Mouse (Mus musculus): ENCODE data around the gene Mllt1. TPM values are rescaled to one million over a fixed set of nuclear protein-coding genes. Genes with fewer than 3 reads are reported as not detected.
A peak's percentile ranks its signal among the peaks of the same experiment; 100 is the strongest.

The Mllt1 gene
- polyA plus RNA-seq, 1 experiment from 2014 or later: 55.0 TPM

GRCm38 (mm10) chr17:56861197-56861596, 74.0 kb downstream of the Mllt1 start:
- DNase-seq (ENCODE audit: low read depth, low spot score) (no peak), ATAC-seq (no peak)
- CTCF ChIA-PET: no interaction called here
- POLR2A ChIA-PET: interaction anchor here (0.8 kb wide), 1 partner anchor 63 kb away, joined by 3 read pairs; no protein-coding TSS in a partner anchor
- in situ Hi-C loops (cut with MboI; ENCODE audit: low pct_unique_long_range_greater_than_20kb): no loop called here
- TF ChIP-seq CTCF (IDR thresholded peaks at IDR 0.05): no peak
- H3K27me3 ChIP-seq: peaks cover 1% of the 10 kb centered on the region

DNA sequence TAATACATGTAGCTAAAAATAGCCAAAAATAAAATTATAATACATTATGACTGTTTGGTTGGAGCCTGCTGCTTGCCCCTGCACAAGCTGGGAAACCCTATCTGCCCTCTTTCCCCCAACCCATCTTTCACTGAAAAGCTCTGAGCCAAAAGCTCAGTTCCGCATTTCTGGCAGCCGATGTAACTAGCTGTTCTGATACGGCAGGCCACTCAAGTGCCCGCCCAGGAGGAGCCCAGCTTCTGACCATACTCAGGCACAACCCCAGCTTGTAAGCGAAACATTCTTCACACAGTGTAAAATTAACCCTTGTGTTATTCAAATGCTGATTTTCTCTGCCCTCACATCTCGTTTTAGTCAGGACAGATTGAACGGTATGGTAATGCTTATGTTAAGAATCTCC, 76.3 kb downstream of the Mllt1 start:
- in situ Hi-C loops (cut with MboI; ENCODE audit: low pct_unique_long_range_greater_than_20kb): loop anchor here (5.0 kb wide), 1 partner anchor 52 kb away; no protein-coding TSS in a partner anchor
- ChIA-PET POLR2A (no interaction called here), CTCF (interaction anchor here (0.9 to 2.4 kb wide), 7 partner anchors 15 to 84 kb away, joined by 3 to 17 read pairs (median 3); no protein-coding TSS in a partner anchor)
- H3K27me3 ChIP-seq: no peaks in the 10 kb centered on the region
- DNase-seq (ENCODE audit: low read depth, low spot score) (no peak), ATAC-seq (no peak)
- no peak for TF ChIP-seq CTCF (IDR thresholded peaks at IDR 0.05)

DNA sequence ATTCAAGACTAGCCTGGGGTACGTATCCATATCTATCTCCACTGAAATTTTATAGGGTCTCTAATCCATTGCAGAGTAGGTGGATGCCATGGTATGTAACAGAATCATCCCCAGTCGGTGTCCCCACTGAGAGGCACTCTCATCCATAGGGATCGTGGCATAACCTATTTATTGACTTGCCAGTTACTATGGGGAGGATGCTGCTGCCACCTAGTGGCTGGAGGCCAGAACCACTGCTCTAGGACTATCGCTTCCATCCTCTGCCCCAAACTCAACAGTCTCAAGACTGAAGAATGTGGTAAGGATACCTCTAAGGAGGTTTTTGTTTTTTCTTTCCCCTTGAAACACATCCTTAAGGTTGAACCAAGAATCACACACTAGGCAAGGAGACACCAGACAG, 77.0 kb downstream of the Mllt1 start:
- ChIA-PET POLR2A (no interaction called here), CTCF (interaction anchor here (0.9 to 2.9 kb wide), 4 partner anchors 45 to 85 kb away, joined by 3 to 25 read pairs (median 10); no protein-coding TSS in a partner anchor)
- H3K27me3 ChIP-seq: no peaks in the 10 kb centered on the region
- DNase-seq (ENCODE audit: low read depth, low spot score) (peak; percentile 13), ATAC-seq (no peak)
- in situ Hi-C loops (cut with MboI; ENCODE audit: low pct_unique_long_range_greater_than_20kb): loop anchor here (5.0 kb wide), 1 partner anchor 51 kb away; no protein-coding TSS in a partner anchor
- TF ChIP-seq CTCF (IDR thresholded peaks at IDR 0.05): peak; percentile 86

GRCm38 (mm10) chr17:56855421-56855820, 79.8 kb downstream of the Mllt1 start:
- H3K27me3 ChIP-seq: no peaks in the 10 kb centered on the region
- ChIA-PET CTCF (interaction anchor here (2.9 kb wide), 1 partner anchor 47 kb away, joined by 25 read pairs; no protein-coding TSS in a partner anchor), POLR2A (interaction anchor here (1.1 kb wide), 1 partner anchor 46 kb away, joined by 3 read pairs; no protein-coding TSS in a partner anchor)
- TF ChIP-seq CTCF (IDR thresholded peaks at IDR 0.05): no peak
- in situ Hi-C loops (cut with MboI; ENCODE audit: low pct_unique_long_range_greater_than_20kb): loop anchor here (5.0 kb wide), 1 partner anchor 48 kb away; no protein-coding TSS in a partner anchor
- no peak for DNase-seq (ENCODE audit: low read depth, low spot score)
- no peak for ATAC-seq

DNA sequence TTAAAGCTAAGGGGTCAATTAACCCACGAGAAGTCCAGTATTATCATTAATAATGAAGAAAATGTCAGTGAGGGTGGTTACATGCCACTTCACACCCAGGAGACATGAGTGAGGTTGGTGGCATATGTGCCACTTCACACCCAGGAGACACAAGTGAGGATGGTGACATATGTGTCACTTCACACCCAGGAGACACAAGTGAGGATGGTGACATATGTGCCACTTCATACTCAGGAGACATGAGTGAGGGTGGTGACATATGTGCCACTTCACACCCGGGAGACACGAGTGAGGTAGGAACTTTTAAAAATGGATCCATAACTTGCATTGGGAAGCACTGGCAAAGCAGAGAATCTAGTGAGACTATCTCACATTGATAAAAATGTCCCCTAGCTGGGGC, 84.0 kb downstream of the Mllt1 start:
- ChIA-PET CTCF (no interaction called here), POLR2A (no interaction called here)
- DNase-seq (ENCODE audit: low read depth, low spot score): no peak
- H3K27me3 ChIP-seq: no peaks in the 10 kb centered on the region
- ATAC-seq: no peak
- no peak for TF ChIP-seq CTCF (IDR thresholded peaks at IDR 0.05)
- in situ Hi-C loops (cut with MboI; ENCODE audit: low pct_unique_long_range_greater_than_20kb): no loop called here

DNA sequence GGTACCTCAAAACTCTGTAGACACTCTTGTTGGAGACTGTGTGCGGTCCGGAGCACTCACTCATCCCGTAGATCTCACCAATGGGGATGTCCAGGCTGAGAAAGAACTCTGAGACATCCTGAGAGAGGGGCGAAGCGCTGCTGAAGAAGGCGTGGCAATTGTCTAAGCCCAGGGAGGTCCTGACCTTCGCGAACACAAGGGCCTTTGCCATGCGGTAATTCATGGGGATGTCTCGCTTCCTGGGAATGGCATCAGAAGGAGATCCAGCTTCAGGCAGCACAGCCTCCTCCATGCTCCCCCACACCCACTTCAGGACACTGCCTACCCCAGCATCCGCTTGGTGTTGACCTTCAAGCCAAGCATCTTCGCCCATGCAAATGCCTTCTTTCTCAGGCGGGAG, 85.5 kb downstream of the Mllt1 start:
- no peak for DNase-seq (ENCODE audit: low read depth, low spot score)
- ATAC-seq: no peak
- TF ChIP-seq CTCF (IDR thresholded peaks at IDR 0.05): no peak
- H3K27me3 ChIP-seq: no peaks in the 10 kb centered on the region
- CTCF ChIA-PET: no interaction called here
- in situ Hi-C loops (cut with MboI; ENCODE audit: low pct_unique_long_range_greater_than_20kb): no loop called here
- POLR2A ChIA-PET: no interaction called here

DNA sequence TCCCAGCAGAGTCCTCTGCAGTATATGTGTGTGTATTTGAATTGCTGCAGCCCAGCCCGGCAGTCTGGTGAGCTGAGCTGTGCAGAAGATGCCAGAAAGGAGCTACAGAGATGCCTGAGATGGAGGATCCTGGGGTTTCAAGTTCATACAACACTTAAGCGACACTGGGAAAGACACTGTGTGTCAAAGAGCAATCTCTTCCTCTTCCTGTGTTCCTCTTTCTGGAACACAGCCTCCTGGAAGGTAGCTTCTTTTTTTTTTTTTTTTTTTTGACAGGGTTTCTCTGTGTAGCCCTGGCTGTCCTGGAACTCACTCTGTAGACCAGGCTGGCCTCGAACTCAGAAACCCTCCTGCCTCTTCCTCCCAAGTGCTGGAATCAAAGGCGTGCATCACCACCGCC, 86.4 kb downstream of the Mllt1 start:
- H3K27me3 ChIP-seq: no peaks in the 10 kb centered on the region
- ChIA-PET POLR2A (no interaction called here), CTCF (no interaction called here)
- DNase-seq (ENCODE audit: low read depth, low spot score): no peak
- ATAC-seq: no peak
- in situ Hi-C loops (cut with MboI; ENCODE audit: low pct_unique_long_range_greater_than_20kb): no loop called here
- TF ChIP-seq CTCF (IDR thresholded peaks at IDR 0.05): no peak

- TF ChIP-seq CTCF (IDR thresholded peaks at IDR 0.05): no peak
- CTCF ChIA-PET: interaction anchor here (1.0 kb wide), 1 partner anchor 15 kb away, joined by 3 read pairs; no protein-coding TSS in a partner anchor
These were observed 91.5 kb downstream of the Mllt1 start for GRCm38 (mm10) chr17:56843678-56844077.

More at GRCm38 (mm10) chr17:56843678-56844077, 91.5 kb downstream of the Mllt1 start:
- ATAC-seq (no peak), DNase-seq (ENCODE audit: low read depth, low spot score) (no peak)
- POLR2A ChIA-PET: no interaction called here
- in situ Hi-C loops (cut with MboI; ENCODE audit: low pct_unique_long_range_greater_than_20kb): no loop called here
- peaks cover under 1% of the 10 kb centered on the region for H3K27me3 ChIP-seq

Other genes with a start within 250 kb of the Mllt1 start
- gene Ndufa11, start 217.6 kb downstream of the Mllt1 start, polyA plus RNA-seq (2021): 272 TPM
- 25.6 TPM for gene Vmac, start 217.4 kb downstream of the Mllt1 start, polyA plus RNA-seq (2021)
- gene Nrtn, start 177.9 kb downstream of the Mllt1 start, polyA plus RNA-seq (2021): 7.1 TPM
- gene Dus3l, start 170.7 kb downstream of the Mllt1 start, polyA plus RNA-seq (2021): 50.5 TPM
- gene Prr22, start 165.2 kb downstream of the Mllt1 start, polyA plus RNA-seq (2021): 0.89 TPM
- gene Rfx2, start 104.4 kb downstream of the Mllt1 start, polyA plus RNA-seq (2021): 7.7 TPM
- gene Acsbg2, start 61.0 kb downstream of the Mllt1 start, polyA plus RNA-seq (2021): not detected
- gene 1700061G19Rik, start 59.9 kb downstream of the Mllt1 start, polyA plus RNA-seq (2021): not detected
- not detected for gene Acer1, start 46.7 kb upstream of the Mllt1 start, polyA plus RNA-seq (2021)
- 113 TPM for gene Clpp, start 54.9 kb upstream of the Mllt1 start, polyA plus RNA-seq (2021)
- 47.7 TPM for gene Alkbh7, start 61.9 kb upstream of the Mllt1 start, polyA plus RNA-seq (2021)
- 1.7 TPM for gene Pspn, start 64.6 kb upstream of the Mllt1 start, polyA plus RNA-seq (2021)
- 104 TPM for gene Gtf2f1, start 75.9 kb upstream of the Mllt1 start, polyA plus RNA-seq (2021)
- not detected for gene Gm17949, start 76.1 kb upstream of the Mllt1 start, polyA plus RNA-seq (2021)
- gene Khsrp, start 96.1 kb upstream of the Mllt1 start, polyA plus RNA-seq (2021): 80.4 TPM
- not detected for gene Slc25a41, start 106.2 kb upstream of the Mllt1 start, polyA plus RNA-seq (2021)
- gene Crb3, start 123.7 kb upstream of the Mllt1 start, polyA plus RNA-seq (2021): 31.4 TPM
- 111 TPM for gene Slc25a23, start 124.4 kb upstream of the Mllt1 start, polyA plus RNA-seq (2021)
- 2.7 TPM for gene Dennd1c, start 143.1 kb upstream of the Mllt1 start, polyA plus RNA-seq (2021)
- gene Tubb4a, start 152.4 kb upstream of the Mllt1 start, polyA plus RNA-seq (2021): 0.10 TPM
- 3.4 TPM for gene Tnfsf9, start 169.9 kb upstream of the Mllt1 start, polyA plus RNA-seq (2021)
- not detected for gene Cd70, start 214.4 kb upstream of the Mllt1 start, polyA plus RNA-seq (2021)